Mouse (Mus musculus) heart, embryonic 11.5 days (tissue): ENCODE data around the gene Grin2c. TPM values are rescaled to one million over a fixed set of nuclear protein-coding genes. Genes with fewer than 3 reads are reported as not detected.

Source experiments
- ATAC-seq: fragments of 200-750 bp; cut with Nextera tagmentation; replicated peaks from 2 replicates; pipeline ENCODE4 v1.8.0; 2017; ENCODE audit warnings: moderate library complexity; ENCODE audit not compliant: insufficient number of reproducible peaks, low FRiP score, low TSS enrichment
- H3K27ac ChIP-seq: fragments of 300-500 bp; sonication (generic); 2 replicates; pipeline ENCODE4 v1.5.1; 2014; ENCODE audit warnings: mild to moderate bottlenecking, low read depth, low read length
- H3K27me3 ChIP-seq: fragments of 300-500 bp; sonication (generic); 2 replicates; pipeline ENCODE4 v1.6.1; 2014; ENCODE audit warnings: mild to moderate bottlenecking, low read length, mixed read lengths; ENCODE audit not compliant: control insufficient read depth, insufficient read depth
- H3K36me3 ChIP-seq: fragments of 300-500 bp; sonication (generic); 2 replicates; pipeline ENCODE4 v1.6.1; 2014; ENCODE audit warnings: mild to moderate bottlenecking, low read length, moderate library complexity, mixed read lengths; ENCODE audit not compliant: control insufficient read depth, insufficient read depth
- H3K4me1 ChIP-seq: fragments of 300-500 bp; sonication (generic); 2 replicates; pipeline ENCODE4 v1.6.1; 2014; ENCODE audit warnings: low read length; ENCODE audit not compliant: control insufficient read depth, insufficient read depth
- H3K4me2 ChIP-seq: fragments of 300-500 bp; sonication (generic); 2 replicates; pipeline ENCODE4 v1.6.1; 2014; ENCODE audit warnings: mild to moderate bottlenecking, moderate library complexity
- H3K4me3 ChIP-seq: fragments of 300-500 bp; sonication (generic); 2 replicates; pipeline ENCODE4 v1.5.1; 2014; ENCODE audit warnings: low read depth, low read length
- H3K9ac ChIP-seq: fragments of 300-500 bp; sonication (generic); 2 replicates; pipeline ENCODE4 v1.6.1; 2014; ENCODE audit warnings: mild to moderate bottlenecking, low read depth, low read length, moderate library complexity
- H3K9me3 ChIP-seq: fragments of 300-500 bp; sonication (generic); replicated peaks from 2 replicates; pipeline ENCODE4 v1.6.1; 2016; ENCODE audit warnings: low read length; ENCODE audit not compliant: control insufficient read depth
- WGBS: fragments of 180-500 bp; shearing (Covaris S2); extraction: QIAGEN DNeasy Blood & Tissue Kit; methylation state at CpG from one replicate; pipeline ENCODE4 v1.1.7; 2014; ENCODE audit not compliant: insufficient replicate concordance; 5-methylcytosine and 5-hydroxymethylcytosine counted together
- polyA plus RNA-seq: library from polyadenylated mRNA; unstranded; fragments of >200 nt; fragmentation: Nextera tagmentation; extraction: Ambion mirVana; gene quantifications from 2 replicates; pipeline ENCODE4 v1.2.1, GENCODE M21; 2014

Grin2c gene
- polyA plus RNA-seq, 1 experiment from 2014 or later, result 0.13 TPM

DNA sequence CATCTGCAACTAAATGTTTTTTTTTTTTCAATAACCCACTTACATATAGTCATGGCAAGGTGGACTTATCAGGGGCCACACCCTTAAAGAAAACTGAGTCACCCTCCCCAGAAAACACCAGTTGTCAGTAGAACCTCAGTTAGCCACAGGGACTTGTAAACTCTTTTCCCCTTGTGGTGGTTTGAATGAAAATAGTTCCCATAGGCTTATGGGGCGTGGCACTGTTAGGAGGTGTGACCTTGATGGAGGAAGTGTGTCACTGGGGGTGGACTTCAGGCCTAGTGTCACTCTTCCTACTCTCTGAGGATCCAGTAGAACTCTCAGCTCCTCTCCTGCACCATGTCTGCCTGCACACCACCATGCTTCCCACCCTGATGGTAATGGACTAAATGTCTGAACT lies 12.7 kb upstream of the Grin2c start:
- WGBS, result 63% methylated on average over 1 of the region's 1 CpGs
- no peak for ATAC-seq
- no peaks in the 10 kb centered on the region for H3K36me3 ChIP-seq
- H3K4me1 ChIP-seq, result peaks cover 13% of the 10 kb centered on the region
- H3K4me3 ChIP-seq, result no peak overlapping the region
- no peak overlapping the region for H3K9ac ChIP-seq
- H3K27me3 ChIP-seq, result no peaks in the 10 kb centered on the region
- H3K27ac ChIP-seq, result no peak overlapping the region
- H3K4me2 ChIP-seq, result no peak overlapping the region
- no peaks in the 10 kb centered on the region for H3K9me3 ChIP-seq

DNA sequence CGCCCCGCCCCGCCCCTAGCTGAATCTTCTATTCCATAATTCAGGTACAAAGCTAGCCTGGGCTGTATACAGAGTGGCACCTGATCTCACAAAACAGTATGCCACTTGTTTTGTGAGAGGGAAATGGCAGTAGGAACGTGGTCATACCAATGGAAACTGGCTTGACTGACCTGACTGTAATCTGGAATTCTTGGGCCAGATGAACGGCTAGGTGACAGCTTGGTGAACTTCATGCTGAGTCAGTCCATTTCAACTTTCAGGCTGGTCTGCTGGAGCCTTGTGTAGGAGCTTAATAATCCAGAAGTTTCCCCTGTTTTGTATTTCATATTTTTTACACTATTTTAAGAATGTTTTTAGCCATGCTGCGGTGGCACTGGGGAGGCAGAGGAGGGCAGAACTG lies 11.1 kb upstream of the Grin2c start:
- H3K4me2 ChIP-seq, result peak overlapping the region; percentile 73
- H3K36me3 ChIP-seq, result no peaks in the 10 kb centered on the region
- 63% methylated on average over 6 of the region's 6 CpGs for WGBS
- no peaks in the 10 kb centered on the region for H3K27me3 ChIP-seq
- H3K4me3 ChIP-seq, result peak overlapping the region; percentile 56; the same call in 1 of the 2 replicates
- no peak overlapping the region for H3K9ac ChIP-seq
- peaks cover 13% of the 10 kb centered on the region for H3K4me1 ChIP-seq
- no peak overlapping the region for H3K27ac ChIP-seq
- no peak for ATAC-seq
- H3K9me3 ChIP-seq, result no peaks in the 10 kb centered on the region

DNA sequence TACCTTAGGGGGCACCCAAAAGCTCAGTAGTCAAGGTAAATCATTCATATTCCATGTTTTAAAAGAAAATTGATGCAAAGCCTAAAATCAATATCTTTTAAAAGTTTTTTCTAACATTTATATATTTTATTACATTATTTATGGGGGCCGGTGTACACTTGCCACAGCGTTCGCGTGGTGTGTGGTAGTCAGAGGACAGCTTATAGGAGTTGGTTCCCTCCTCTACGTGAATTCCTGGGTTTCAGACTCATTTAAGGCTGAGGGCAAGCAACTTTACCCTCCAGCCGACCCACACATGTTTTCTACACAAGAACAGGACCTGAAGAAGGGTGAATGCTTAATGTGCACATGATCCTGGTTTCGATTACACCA lies 10.5 kb upstream of the Grin2c start:
- Histone ChIP-seq H3K36me3 (no peaks in the 10 kb centered on the region), H3K27ac (peak overlapping the region; percentile 75), H3K4me2 (peak overlapping the region; percentile 73), H3K9me3 (no peaks in the 10 kb centered on the region), H3K27me3 (no peaks in the 10 kb centered on the region), H3K4me1 (peaks cover 16% of the 10 kb centered on the region), H3K4me3 (peak overlapping the region; percentile 56), H3K9ac (peak overlapping the region; percentile 72)
- 23% methylated on average over 7 of the region's 7 CpGs for WGBS
- no peak for ATAC-seq

DNA sequence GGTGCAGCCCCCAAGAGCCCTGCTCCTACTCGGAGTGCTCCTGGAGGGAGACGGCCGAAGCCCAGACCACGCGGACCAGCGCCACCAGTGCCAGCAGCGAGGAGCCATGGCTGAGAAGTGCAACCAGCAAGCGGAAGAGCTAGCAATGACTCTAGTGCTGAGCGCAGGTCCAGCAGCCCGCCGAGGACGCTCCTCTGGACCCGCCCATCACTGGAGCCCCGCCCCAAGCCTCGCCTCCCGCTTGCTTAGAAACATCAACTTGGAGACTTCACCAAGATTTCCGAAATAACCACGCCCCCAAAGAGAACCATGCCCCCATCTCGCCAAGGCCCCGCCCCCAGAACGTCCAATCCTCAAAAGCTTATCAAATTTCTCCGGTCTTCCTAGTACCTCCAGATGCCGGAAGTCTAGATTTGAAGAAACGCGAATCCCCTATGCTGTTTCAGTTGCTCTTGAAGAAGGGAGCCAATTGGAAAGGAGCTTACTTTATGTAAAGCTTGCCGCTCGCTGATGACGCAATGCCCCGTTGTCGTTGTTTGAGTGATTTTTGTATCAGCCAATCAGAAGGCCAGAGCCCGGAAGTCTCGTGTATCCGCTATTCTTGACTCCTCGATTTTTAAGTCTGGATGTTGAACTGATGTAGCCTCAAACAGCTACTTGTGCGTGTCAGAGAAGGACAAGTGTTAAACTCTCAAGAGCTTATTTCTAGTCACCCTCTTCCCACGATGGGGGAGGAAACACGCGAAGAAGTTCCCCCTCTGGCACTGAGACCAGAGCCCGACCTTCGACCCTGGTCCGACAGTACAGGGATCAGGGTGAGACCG lies 9.9 kb upstream of the Grin2c start, which contains the start of gene Fdxr:
Gene Fdxr (minus strand): TSS at position 271 of the 824 bp plus-strand sequence.
- peaks cover 16% of the 10 kb centered on the region for H3K4me1 ChIP-seq
- peak within 1 kb of the TSS; percentile 75 for H3K27ac ChIP-seq
- WGBS, result under 1% methylated on average over 42 of the region's 42 CpGs
- H3K4me3 ChIP-seq, result peak within 1 kb of the TSS; percentile 56
- peak; percentile 93 for ATAC-seq
- peak within 1 kb of the TSS; percentile 74 for H3K9ac ChIP-seq
- H3K9me3 ChIP-seq, result no peaks in the 10 kb centered on the region
- no peaks in the 10 kb centered on the region for H3K36me3 ChIP-seq
- no peaks in the 10 kb centered on the region for H3K27me3 ChIP-seq
- H3K4me2 ChIP-seq, result peak within 1 kb of the TSS; percentile 92

DNA sequence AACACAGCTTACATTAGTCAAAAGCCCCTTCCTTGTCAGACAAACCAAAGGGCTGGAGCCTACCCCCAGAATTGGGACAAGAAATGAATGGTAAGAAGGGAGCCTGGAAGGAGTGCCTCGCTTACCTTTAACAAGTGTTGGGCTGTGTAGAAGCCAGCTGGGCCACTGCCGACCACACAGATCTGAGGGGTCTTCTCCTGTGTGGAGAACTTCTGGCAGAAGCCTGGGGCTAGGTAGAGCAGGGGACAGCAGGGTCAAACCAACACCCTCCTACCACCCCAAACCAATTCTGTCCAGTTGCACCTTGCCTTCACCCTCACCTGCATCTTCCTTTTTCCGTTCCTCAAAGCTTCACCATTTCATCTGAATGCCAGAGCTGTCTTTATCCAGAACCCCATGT lies 8.9 kb upstream of the Grin2c start:
- Histone ChIP-seq H3K9me3 (no peaks in the 10 kb centered on the region), H3K9ac (peak overlapping the region; percentile 74), H3K4me3 (peak overlapping the region; percentile 56), H3K4me2 (peak overlapping the region; percentile 92), H3K4me1 (peaks cover 16% of the 10 kb centered on the region), H3K27me3 (peaks cover under 1% of the 10 kb centered on the region; the same call in 1 of the 2 replicates), H3K27ac (no peak overlapping the region), H3K36me3 (no peaks in the 10 kb centered on the region)
- 53% methylated on average over 3 of the region's 3 CpGs for WGBS
- ATAC-seq, result no peak

DNA sequence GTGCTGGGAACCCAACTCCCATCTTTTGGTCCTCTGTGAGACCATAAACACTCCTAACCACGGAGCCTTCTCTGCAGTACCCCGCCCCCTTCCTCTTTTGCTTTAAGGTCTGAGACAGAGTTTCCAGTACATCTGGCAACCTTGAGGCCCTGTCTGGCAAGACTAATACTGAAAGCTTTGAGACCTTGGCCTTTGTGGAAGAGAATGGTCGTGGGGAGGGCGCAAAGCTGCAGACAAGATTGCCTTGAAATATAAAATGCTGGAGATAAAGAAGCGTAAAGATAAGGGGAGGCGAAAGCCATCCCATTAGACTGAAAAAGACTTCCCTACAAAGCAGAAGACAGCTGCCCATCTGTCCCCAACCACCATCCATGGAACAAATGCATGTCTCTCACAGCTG lies 8.5 kb upstream of the Grin2c start:
- Histone ChIP-seq H3K4me3 (no peak overlapping the region), H3K9me3 (no peaks in the 10 kb centered on the region), H3K27me3 (peaks cover 3% of the 10 kb centered on the region; the same call in 1 of the 2 replicates), H3K9ac (no peak overlapping the region), H3K27ac (no peak overlapping the region), H3K36me3 (no peaks in the 10 kb centered on the region), H3K4me1 (peaks cover 16% of the 10 kb centered on the region), H3K4me2 (no peak overlapping the region)
- 71% methylated on average over 6 of the region's 6 CpGs for WGBS
- ATAC-seq, result no peak

DNA sequence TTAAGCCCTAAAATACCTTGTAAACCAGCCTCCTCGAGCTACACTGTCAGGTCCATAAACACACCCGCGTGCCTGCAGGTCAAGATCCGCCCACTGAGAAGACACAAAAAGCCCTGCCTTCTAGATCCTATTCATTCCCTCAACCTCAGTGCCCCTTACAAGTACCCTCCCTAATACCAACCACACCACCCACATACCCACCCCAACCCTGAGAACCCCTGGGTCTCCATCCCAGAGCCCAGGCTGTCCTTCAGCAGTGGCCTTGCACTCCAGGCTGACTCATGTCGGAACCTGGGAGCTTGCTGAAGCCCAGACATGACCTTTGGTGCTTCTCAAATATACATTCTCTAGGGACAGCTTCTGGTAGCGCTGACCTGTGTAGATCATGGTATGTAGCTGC lies 7.7 kb upstream of the Grin2c start:
- Histone ChIP-seq H3K4me3 (no peak overlapping the region), H3K4me2 (no peak overlapping the region), H3K4me1 (peaks cover 16% of the 10 kb centered on the region), H3K9me3 (no peaks in the 10 kb centered on the region), H3K27me3 (peaks cover 3% of the 10 kb centered on the region), H3K27ac (no peak overlapping the region), H3K9ac (no peak overlapping the region), H3K36me3 (no peaks in the 10 kb centered on the region)
- WGBS, result 89% methylated on average over 6 of the region's 6 CpGs
- ATAC-seq, result no peak

DNA sequence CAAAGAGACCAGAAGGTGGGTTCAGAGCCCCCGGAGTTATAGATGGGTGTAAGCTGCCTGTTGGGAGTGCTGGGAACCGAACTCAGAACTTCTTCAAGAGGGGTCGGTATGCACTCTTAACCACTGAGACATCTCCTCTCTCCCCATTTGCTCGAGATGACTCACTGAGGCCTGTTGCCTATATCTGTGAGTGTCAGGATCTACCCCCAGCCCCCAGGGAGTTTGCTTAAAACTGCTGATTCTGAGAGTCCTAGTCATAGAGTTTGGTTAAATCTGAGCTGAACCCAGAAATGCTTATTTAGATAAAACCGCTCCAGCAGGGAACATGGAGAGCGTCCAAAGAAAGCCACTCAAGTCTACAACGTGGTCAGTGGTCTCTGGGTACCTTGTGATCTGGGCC lies 7.1 kb upstream of the Grin2c start:
- Histone ChIP-seq H3K4me2 (no peak overlapping the region), H3K27ac (no peak overlapping the region), H3K36me3 (0 out of 2 replicates have a peak, but pooled peaks cover under 1% of the 10 kb centered on the region), H3K4me1 (peaks cover 16% of the 10 kb centered on the region), H3K4me3 (no peak overlapping the region), H3K9ac (no peak overlapping the region), H3K27me3 (peaks cover 9% of the 10 kb centered on the region), H3K9me3 (no peaks in the 10 kb centered on the region)
- no peak for ATAC-seq
- 80% methylated on average over 7 of the region's 7 CpGs for WGBS

DNA sequence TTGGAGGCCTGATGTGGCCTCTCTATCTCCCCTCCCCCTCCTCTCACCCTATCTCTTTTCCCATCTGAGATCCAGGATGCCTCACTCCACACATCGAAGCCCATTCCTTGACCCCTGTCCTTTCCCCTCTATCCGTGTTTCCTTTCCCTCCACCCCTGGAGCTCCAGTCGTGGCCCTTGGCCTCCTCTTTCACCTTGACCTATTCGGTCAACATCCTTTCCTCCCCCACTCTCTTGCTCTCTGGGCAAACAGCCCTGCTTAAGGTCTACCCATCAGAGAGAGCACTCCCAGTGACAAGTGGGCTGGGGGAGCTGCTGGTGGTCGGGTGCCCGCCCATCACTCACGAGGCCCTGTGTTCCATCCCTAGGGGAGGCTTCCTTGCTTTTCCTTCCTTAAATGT lies 6.7 kb upstream of the Grin2c start:
- no peak overlapping the region for H3K4me3 ChIP-seq
- H3K4me2 ChIP-seq, result no peak overlapping the region
- no peak overlapping the region for H3K27ac ChIP-seq
- ATAC-seq, result no peak
- peaks cover 16% of the 10 kb centered on the region for H3K4me1 ChIP-seq
- 0 out of 2 replicates have a peak, but pooled peaks cover 2% of the 10 kb centered on the region for H3K36me3 ChIP-seq
- H3K27me3 ChIP-seq, result peaks cover 13% of the 10 kb centered on the region
- H3K9me3 ChIP-seq, result no peaks in the 10 kb centered on the region
- 0 out of 2 replicates have a peak overlapping the region, but pooled peaks have one; percentile 43 for H3K9ac ChIP-seq
- WGBS, result 49% methylated on average over 7 of the region's 7 CpGs
